Mouse (Mus musculus): ENCODE results near the gene 4930447C04Rik. TPM values are rescaled to one million over a fixed set of nuclear protein-coding genes. Genes with fewer than 3 reads are reported as not detected.

4930447C04Rik gene
- polyA plus RNA-seq, 1 experiment, result not detected

- 11% methylated on average over 2 of the region's 2 CpGs for WGBS
- TF ChIP-seq CTCF (IDR thresholded peaks at IDR 0.05; ENCODE audit: extremely low read depth, insufficient read length, insufficient replicate concordance, low read depth, low read length) (no peak), POLR2A (IDR thresholded peaks at IDR 0.05; ENCODE audit: low read depth, low read length) (no peak)
- Histone ChIP-seq H3K4me3 (ENCODE audit: low read depth, low read length) (no peak overlapping the region), H3K27ac (ENCODE audit: insufficient read depth, low read depth, low read length) (no peak overlapping the region), H3K4me1 (ENCODE audit: control insufficient read depth, insufficient read depth, insufficient read length, low read length) (no peaks in the 10 kb centered on the region), H3K27me3 (ENCODE audit: control insufficient read depth, insufficient read depth, low read length) (peaks cover 65% of the 10 kb centered on the region), H3K36me3 (ENCODE audit: control insufficient read depth, insufficient read depth, low read length) (no peaks in the 10 kb centered on the region)
These were observed 3.1 kb upstream of the 4930447C04Rik start for GRCm38 (mm10) chr12:72943574-72944110.

- TF ChIP-seq CTCF (IDR thresholded peaks at IDR 0.05; ENCODE audit: extremely low read depth, insufficient read length, insufficient replicate concordance, low read depth, low read length) (no peak), POLR2A (IDR thresholded peaks at IDR 0.05; ENCODE audit: low read depth, low read length) (no peak)
- Histone ChIP-seq H3K27me3 (ENCODE audit: control insufficient read depth, insufficient read depth, low read length) (peaks cover 73% of the 10 kb centered on the region), H3K36me3 (ENCODE audit: control insufficient read depth, insufficient read depth, low read length) (no peaks in the 10 kb centered on the region), H3K4me3 (ENCODE audit: low read depth, low read length) (no peak overlapping the region), H3K27ac (ENCODE audit: insufficient read depth, low read depth, low read length) (no peak overlapping the region), H3K4me1 (ENCODE audit: control insufficient read depth, insufficient read depth, insufficient read length, low read length) (no peaks in the 10 kb centered on the region)
- 38% methylated on average over 6 of the region's 6 CpGs for WGBS
These were observed 1.6 kb upstream of the 4930447C04Rik start for GRCm38 (mm10) chr12:72942171-72942570.

GRCm38 (mm10) chr12:72941398-72942051 is 951 bp upstream of the 4930447C04Rik start:
- no peak for TF ChIP-seq CTCF (IDR thresholded peaks at IDR 0.05; ENCODE audit: extremely low read depth, insufficient read length, insufficient replicate concordance, low read depth, low read length)
- TF ChIP-seq POLR2A (IDR thresholded peaks at IDR 0.05; ENCODE audit: low read depth, low read length), result no peak
- Histone ChIP-seq H3K36me3 (ENCODE audit: control insufficient read depth, insufficient read depth, low read length) (no peaks in the 10 kb centered on the region), H3K27me3 (ENCODE audit: control insufficient read depth, insufficient read depth, low read length) (peaks cover 77% of the 10 kb centered on the region), H3K4me1 (ENCODE audit: control insufficient read depth, insufficient read depth, insufficient read length, low read length) (no peaks in the 10 kb centered on the region), H3K27ac (ENCODE audit: insufficient read depth, low read depth, low read length) (no peak overlapping the region), H3K4me3 (ENCODE audit: low read depth, low read length) (no peak overlapping the region)
- WGBS, result 3% methylated on average over 32 of the region's 32 CpGs

GRCm38 (mm10) chr12:72940822-72941397 is 336 bp upstream of the 4930447C04Rik start:
- peaks cover 78% of the 10 kb centered on the region for H3K27me3 ChIP-seq (ENCODE audit: control insufficient read depth, insufficient read depth, low read length)
- TF ChIP-seq POLR2A (IDR thresholded peaks at IDR 0.05; ENCODE audit: low read depth, low read length), result no peak
- TF ChIP-seq CTCF (IDR thresholded peaks at IDR 0.05; ENCODE audit: extremely low read depth, insufficient read length, insufficient replicate concordance, low read depth, low read length), result no peak
- H3K4me1 ChIP-seq (ENCODE audit: control insufficient read depth, insufficient read depth, insufficient read length, low read length), result no peaks in the 10 kb centered on the region
- 9% methylated on average over 11 of the region's 11 CpGs for WGBS
- H3K4me3 ChIP-seq (ENCODE audit: low read depth, low read length), result no peak overlapping the region
- H3K27ac ChIP-seq (ENCODE audit: insufficient read depth, low read depth, low read length), result no peak overlapping the region
- no peaks in the 10 kb centered on the region for H3K36me3 ChIP-seq (ENCODE audit: control insufficient read depth, insufficient read depth, low read length)

GRCm38 (mm10) chr12:72939616-72940015 is 958 bp downstream of the 4930447C04Rik start, which contains the start of gene Six6:
Six6 (plus strand) TSS chr12:72939892.
- no peaks in the 10 kb centered on the region for H3K36me3 ChIP-seq (ENCODE audit: control insufficient read depth, insufficient read depth, low read length)
- WGBS, result 2% methylated on average over 28 of the region's 28 CpGs
- peaks cover 67% of the 10 kb centered on the region for H3K27me3 ChIP-seq (ENCODE audit: control insufficient read depth, insufficient read depth, low read length)
- no peak within 1 kb of the TSS for H3K4me3 ChIP-seq (ENCODE audit: low read depth, low read length)
- no peaks in the 10 kb centered on the region for H3K4me1 ChIP-seq (ENCODE audit: control insufficient read depth, insufficient read depth, insufficient read length, low read length)
- H3K27ac ChIP-seq (ENCODE audit: insufficient read depth, low read depth, low read length), result no peak within 1 kb of the TSS
- no peak for TF ChIP-seq CTCF (IDR thresholded peaks at IDR 0.05; ENCODE audit: extremely low read depth, insufficient read length, insufficient replicate concordance, low read depth, low read length)
- TF ChIP-seq POLR2A (IDR thresholded peaks at IDR 0.05; ENCODE audit: low read depth, low read length), result no peak

- Histone ChIP-seq H3K4me3 (ENCODE audit: low read depth, low read length) (no peak overlapping the region), H3K27ac (ENCODE audit: insufficient read depth, low read depth, low read length) (no peak overlapping the region), H3K4me1 (ENCODE audit: control insufficient read depth, insufficient read depth, insufficient read length, low read length) (no peaks in the 10 kb centered on the region), H3K27me3 (ENCODE audit: control insufficient read depth, insufficient read depth, low read length) (peaks cover 64% of the 10 kb centered on the region), H3K36me3 (ENCODE audit: control insufficient read depth, insufficient read depth, low read length) (no peaks in the 10 kb centered on the region)
- WGBS, result 12% methylated on average over 14 of the region's 14 CpGs
- TF ChIP-seq CTCF (IDR thresholded peaks at IDR 0.05; ENCODE audit: extremely low read depth, insufficient read length, insufficient replicate concordance, low read depth, low read length) (no peak), POLR2A (IDR thresholded peaks at IDR 0.05; ENCODE audit: low read depth, low read length) (no peak)
These were observed 1.7 kb downstream of the 4930447C04Rik start for GRCm38 (mm10) chr12:72938600-72939490.
